Mouse (Mus musculus): Measurements from ENCODE around the gene Tmprss11d. TPM values are rescaled to one million over a fixed set of nuclear protein-coding genes. Genes with fewer than 3 reads are reported as not detected.

Tmprss11d gene
- total and polyA plus RNA-seq, 3 experiments: not detected

DNA sequence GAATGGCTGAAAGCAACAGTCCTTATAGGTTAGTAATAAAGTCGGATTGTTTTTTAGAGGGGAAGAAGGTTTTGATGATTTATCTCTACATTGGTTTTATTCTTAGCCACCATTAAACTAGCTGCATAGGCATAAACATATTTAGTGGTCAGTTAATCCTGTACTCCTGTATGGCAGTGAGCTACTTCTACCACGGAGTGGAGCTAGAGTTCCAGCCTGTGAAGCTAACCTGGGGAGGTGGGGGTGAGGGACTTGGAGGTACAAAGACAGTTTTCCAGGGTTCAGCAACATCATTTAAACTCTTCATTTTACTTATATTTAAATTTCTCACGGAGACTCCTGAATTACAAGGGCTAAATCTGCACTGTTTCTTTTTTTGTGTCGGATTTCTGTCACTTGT lies 46.3 kb upstream of the Tmprss11d start (continued):
- TF ChIP-seq CTCF (conservative IDR thresholded peaks at IDR 0.05 in 1 of 2, IDR thresholded peaks at IDR 0.05 in 1 of 2; ENCODE audit: low read depth in 2 of 2, low read length in 2 of 2) (peak; percentile 31 to 72; a peak in 3 of 4 replicates), SMC3 (IDR thresholded peaks at IDR 0.05; ENCODE audit: low read depth, low read length) (peak; percentile 70), CHD2 (IDR thresholded peaks at IDR 0.05; ENCODE audit: low read length) (no peak), RAD21 (IDR thresholded peaks at IDR 0.05; ENCODE audit: low read depth, low read length) (peak; percentile 69)

DNA sequence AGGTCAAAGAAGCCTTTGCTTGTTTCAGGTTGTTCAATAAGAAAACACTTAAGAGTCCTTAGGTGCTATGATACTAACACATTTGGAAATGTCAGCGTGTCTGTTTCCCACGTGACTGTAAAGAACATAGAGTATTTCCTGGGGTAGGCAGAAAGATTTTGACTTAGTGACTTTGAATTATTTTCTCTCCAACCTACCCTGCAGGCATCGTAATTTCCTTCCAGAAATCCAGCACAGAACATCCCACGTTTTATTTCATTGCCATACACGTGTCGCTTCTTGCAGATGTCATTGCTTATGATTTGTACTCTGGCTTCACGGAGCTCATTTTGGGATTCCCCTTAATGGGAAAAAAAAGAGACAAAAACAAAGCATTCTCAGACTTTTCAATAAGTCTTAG lies 41.1 kb upstream of the Tmprss11d start:
- no peak overlapping the region for H3K27ac ChIP-seq (ENCODE audit: insufficient read depth, low read depth)
- no peak overlapping the region for H3K4me3 ChIP-seq (replicated peaks in 1 of 3; ENCODE audit: low read depth in 2 of 3, low read length in 2 of 3, poor library complexity in 1 of 3)
- no peaks in the 10 kb centered on the region for H3K9me3 ChIP-seq (replicated peaks; ENCODE audit: low read length)
- H3K36me3 ChIP-seq (replicated peaks in 1 of 2; ENCODE audit: control insufficient read depth in 1 of 2, insufficient read depth in 1 of 2, low read length in 1 of 2): no peaks in the 10 kb centered on the region
- TF ChIP-seq USF1 (IDR thresholded peaks at IDR 0.05; ENCODE audit: low read depth, low read length): no peak
- TF ChIP-seq NELFE (IDR thresholded peaks at IDR 0.05; ENCODE audit: low read depth, low read length): no peak
- no peak for TF ChIP-seq E2F4 (IDR thresholded peaks at IDR 0.05; ENCODE audit: insufficient replicate concordance, low read depth, low read length)
- no peak for TF ChIP-seq CHD1 (IDR thresholded peaks at IDR 0.05; ENCODE audit: low read depth, low read length)
- TF ChIP-seq BHLHE40 (IDR thresholded peaks at IDR 0.05; ENCODE audit: low read depth, low read length): peak; percentile 27; the same call in 1 of the 2 replicates
- no peak for TF ChIP-seq POLR2AphosphoS2 (IDR thresholded peaks at IDR 0.05; ENCODE audit: low read depth, low read length)
- TF ChIP-seq MAX (IDR thresholded peaks at IDR 0.05; ENCODE audit: low read length): 0 out of 2 replicates have a peak, but pooled peaks have one; percentile 31
- no peaks in the 10 kb centered on the region for H3K79me2 ChIP-seq (replicated peaks; ENCODE audit: control insufficient read depth, extremely low read depth, insufficient read depth, poor library complexity, severe bottlenecking)
- no peaks in the 10 kb centered on the region for H3K4me1 ChIP-seq (ENCODE audit: control insufficient read depth in 1 of 2, insufficient read depth in 2 of 2)
- DNase-seq (ENCODE audit: extremely low read depth): no peak
- no peak overlapping the region for H3K9ac ChIP-seq (ENCODE audit: insufficient read depth, low read depth)
- in situ Hi-C loops (cut with MboI; ENCODE audit: low pct_ligation_motif_present, low pct_unique_long_range_greater_than_20kb, low sequenced_read_pairs) (loop anchor here (25.0 kb wide), 1 partner anchor 227 kb away; the partner anchor contains the start of gene Gnrhr), dilution Hi-C loops (cut with MboI; ENCODE audit: extremely low pct_ligation_motif_present, extremely low pct_unique_long_range_greater_than_20kb, low sequenced_read_pairs) (no loop called here)
- H3K27me3 ChIP-seq (replicated peaks): no peaks in the 10 kb centered on the region
- H3K4me2 ChIP-seq (ENCODE audit: insufficient read depth, low read depth, poor library complexity, severe bottlenecking): peak overlapping the region; percentile 44; the same call in 1 of the 2 replicates

DNA sequence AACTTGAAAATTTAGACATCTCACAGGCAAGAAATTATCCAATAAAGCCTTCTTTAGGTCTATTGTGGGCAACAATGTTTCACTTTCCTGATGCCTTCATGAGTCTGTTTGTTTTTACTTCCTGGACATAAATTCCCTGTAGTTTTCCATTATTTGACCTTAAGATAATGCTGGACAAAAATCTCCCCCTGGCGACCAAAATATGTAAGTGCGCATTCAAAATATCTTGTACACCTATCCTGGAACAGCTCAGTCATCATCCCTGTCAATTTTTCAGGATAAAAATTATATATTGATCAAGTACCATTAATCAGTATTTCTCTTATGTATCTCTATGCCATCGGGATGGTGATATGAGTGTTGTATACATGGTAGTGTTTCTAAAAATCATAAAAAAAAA lies 37.6 kb upstream of the Tmprss11d start:
- no peaks in the 10 kb centered on the region for H3K9me3 ChIP-seq (replicated peaks; ENCODE audit: low read length)
- DNase-seq (ENCODE audit: extremely low read depth): peak; percentile 23
- dilution Hi-C loops (cut with MboI; ENCODE audit: extremely low pct_ligation_motif_present, extremely low pct_unique_long_range_greater_than_20kb, low sequenced_read_pairs): no loop called here
- no peak overlapping the region for H3K4me3 ChIP-seq (replicated peaks in 1 of 3; ENCODE audit: low read depth in 2 of 3, low read length in 2 of 3, poor library complexity in 1 of 3)
- H3K27ac ChIP-seq (ENCODE audit: insufficient read depth, low read depth): no peak overlapping the region
- H3K4me1 ChIP-seq (ENCODE audit: control insufficient read depth in 1 of 2, insufficient read depth in 2 of 2): no peaks in the 10 kb centered on the region
- in situ Hi-C loops (cut with MboI; ENCODE audit: low pct_ligation_motif_present, low pct_unique_long_range_greater_than_20kb, low sequenced_read_pairs): loop anchor here (25.0 kb wide), 1 partner anchor 224 kb away; the partner anchor contains the start of gene Gnrhr
- TF ChIP-seq KAT2A (IDR thresholded peaks at IDR 0.05; ENCODE audit: insufficient replicate concordance, low read length) (no peak), CTCF (conservative IDR thresholded peaks at IDR 0.05 in 1 of 2, IDR thresholded peaks at IDR 0.05 in 1 of 2; ENCODE audit: low read depth in 2 of 2, low read length in 2 of 2) (peak; percentile 26 to 75; a peak in 3 of 4 replicates), NRF1 (IDR thresholded peaks at IDR 0.05; ENCODE audit: low read depth, low read length) (no peak), ZNF384 (IDR thresholded peaks at IDR 0.05; ENCODE audit: low read depth, low read length) (no peak), NELFE (IDR thresholded peaks at IDR 0.05; ENCODE audit: low read depth, low read length) (no peak), RAD21 (IDR thresholded peaks at IDR 0.05; ENCODE audit: low read depth, low read length) (peak; percentile 47), SIN3A (IDR thresholded peaks at IDR 0.05; ENCODE audit: low read length) (no peak), SMC3 (IDR thresholded peaks at IDR 0.05; ENCODE audit: low read depth, low read length) (peak; percentile 75), MEF2A (IDR thresholded peaks at IDR 0.05; ENCODE audit: borderline replicate concordance, low read depth, low read length) (no peak), HCFC1 (IDR thresholded peaks at IDR 0.05; ENCODE audit: low read depth, low read length) (no peak), MAX (IDR thresholded peaks at IDR 0.05; ENCODE audit: low read length) (no peak)
- no peaks in the 10 kb centered on the region for H3K79me2 ChIP-seq (replicated peaks; ENCODE audit: control insufficient read depth, extremely low read depth, insufficient read depth, poor library complexity, severe bottlenecking)
- H3K27me3 ChIP-seq (replicated peaks): no peaks in the 10 kb centered on the region
- no peaks in the 10 kb centered on the region for H3K36me3 ChIP-seq (replicated peaks in 1 of 2; ENCODE audit: control insufficient read depth in 1 of 2, insufficient read depth in 1 of 2, low read length in 1 of 2)
- no peak overlapping the region for H3K9ac ChIP-seq (ENCODE audit: insufficient read depth, low read depth)
- no peak overlapping the region for H3K4me2 ChIP-seq (ENCODE audit: insufficient read depth, low read depth, poor library complexity, severe bottlenecking)
